Mouse (Mus musculus): ENCODE data around the gene Lrrc58. TPM values are rescaled to one million over a fixed set of nuclear protein-coding genes. Genes with fewer than 3 reads are reported as not detected.

Lrrc58 gene
- total and polyA plus RNA-seq, 2 experiments from 2014 or later, result 24.2 to 57.6 TPM

GRCm38 (mm10) chr16:37926087-37926486 lies 57.9 kb downstream of the Lrrc58 start:
- Histone ChIP-seq H3K4me3 (ENCODE audit: low read depth, low read length) (no peak overlapping the region), H3K27ac (ENCODE audit: low read depth) (no peak overlapping the region), H3K4me2 (ENCODE audit: low read depth, low read length) (no peak overlapping the region; the same call in 1 of the 2 replicates), H3K4me1 (ENCODE audit: control insufficient read depth, insufficient read depth) (no peaks in the 10 kb centered on the region), H3K36me3 (replicated peaks; ENCODE audit: control insufficient read depth, insufficient read depth, low read length) (no peaks in the 10 kb centered on the region), H3K9ac (replicated peaks; ENCODE audit: low read depth, low read length) (no peak overlapping the region), H3K9me3 (replicated peaks; ENCODE audit: control insufficient read depth, low read length) (no peaks in the 10 kb centered on the region), H3K27me3 (ENCODE audit: control insufficient read depth, insufficient read depth, low read length) (no peaks in the 10 kb centered on the region)
- no peak for ATAC-seq (ENCODE audit: insufficient read depth, low read depth)
- 27% methylated on average over 7 of the region's 7 CpGs for WGBS
- no peak for DNase-seq (ENCODE audit: low spot score)
- TF ChIP-seq EP300 (IDR thresholded peaks at IDR 0.05; ENCODE audit: low read depth), result no peak
- TF ChIP-seq CTCF (IDR thresholded peaks at IDR 0.05; ENCODE audit: low read depth), result no peak

DNA sequence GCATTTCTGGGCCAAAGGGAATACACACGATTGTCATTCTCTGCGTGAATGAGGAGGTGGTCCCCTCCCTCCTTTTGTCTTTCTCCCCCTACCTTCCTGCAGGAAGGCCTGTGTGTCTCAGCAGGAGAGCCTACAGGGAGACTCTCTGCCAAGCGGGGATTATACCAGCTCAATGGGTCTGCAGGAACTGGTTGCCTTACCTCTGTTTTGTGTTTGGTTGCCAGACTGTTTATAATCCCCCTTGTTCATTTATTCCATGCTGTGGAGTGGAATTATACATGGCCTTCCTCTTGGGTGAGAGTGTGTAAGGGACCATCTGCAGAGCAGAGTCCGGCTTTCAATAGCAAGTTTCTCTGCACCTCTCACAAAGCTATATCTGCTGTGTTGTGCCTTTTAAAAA lies 58.9 kb downstream of the Lrrc58 start:
- no peak overlapping the region for H3K27ac ChIP-seq (ENCODE audit: low read depth)
- TF ChIP-seq EP300 (IDR thresholded peaks at IDR 0.05; ENCODE audit: low read depth) (no peak), CTCF (IDR thresholded peaks at IDR 0.05; ENCODE audit: low read depth) (no peak)
- no peak for DNase-seq (ENCODE audit: low spot score)
- ATAC-seq (ENCODE audit: insufficient read depth, low read depth), result no peak
- H3K36me3 ChIP-seq (replicated peaks; ENCODE audit: control insufficient read depth, insufficient read depth, low read length), result no peaks in the 10 kb centered on the region
- H3K4me3 ChIP-seq (ENCODE audit: low read depth, low read length), result no peak overlapping the region
- 65% methylated on average over 4 of the region's 4 CpGs for WGBS
- no peaks in the 10 kb centered on the region for H3K27me3 ChIP-seq (ENCODE audit: control insufficient read depth, insufficient read depth, low read length)
- no peaks in the 10 kb centered on the region for H3K4me1 ChIP-seq (ENCODE audit: control insufficient read depth, insufficient read depth)
- H3K9me3 ChIP-seq (replicated peaks; ENCODE audit: control insufficient read depth, low read length), result 0 out of 2 replicates have a peak, but pooled peaks cover under 1% of the 10 kb centered on the region
- H3K9ac ChIP-seq (replicated peaks; ENCODE audit: low read depth, low read length), result no peak overlapping the region
- no peak overlapping the region for H3K4me2 ChIP-seq (ENCODE audit: low read depth, low read length)

- Histone ChIP-seq H3K4me2 (ENCODE audit: low read depth, low read length) (no peak overlapping the region), H3K9me3 (replicated peaks; ENCODE audit: control insufficient read depth, low read length) (0 out of 2 replicates have a peak, but pooled peaks cover 4% of the 10 kb centered on the region), H3K4me3 (ENCODE audit: low read depth, low read length) (no peak overlapping the region), H3K27me3 (ENCODE audit: control insufficient read depth, insufficient read depth, low read length) (no peaks in the 10 kb centered on the region), H3K36me3 (replicated peaks; ENCODE audit: control insufficient read depth, insufficient read depth, low read length) (no peaks in the 10 kb centered on the region), H3K4me1 (ENCODE audit: control insufficient read depth, insufficient read depth) (no peaks in the 10 kb centered on the region), H3K27ac (ENCODE audit: low read depth) (no peak overlapping the region), H3K9ac (replicated peaks; ENCODE audit: low read depth, low read length) (no peak overlapping the region)
- DNase-seq (ENCODE audit: low spot score) (no peak), ATAC-seq (ENCODE audit: insufficient read depth, low read depth) (no peak)
- TF ChIP-seq EP300 (IDR thresholded peaks at IDR 0.05; ENCODE audit: low read depth) (no peak), CTCF (IDR thresholded peaks at IDR 0.05; ENCODE audit: low read depth) (no peak)
- 68% methylated on average over 2 of the region's 2 CpGs for WGBS
Measured at GRCm38 (mm10) chr16:37929006-37929405, 60.8 kb downstream of the Lrrc58 start.

- Histone ChIP-seq H3K36me3 (replicated peaks; ENCODE audit: control insufficient read depth, insufficient read depth, low read length) (no peaks in the 10 kb centered on the region), H3K4me3 (ENCODE audit: low read depth, low read length) (no peak overlapping the region), H3K4me1 (ENCODE audit: control insufficient read depth, insufficient read depth) (no peaks in the 10 kb centered on the region), H3K27ac (ENCODE audit: low read depth) (no peak overlapping the region), H3K27me3 (ENCODE audit: control insufficient read depth, insufficient read depth, low read length) (no peaks in the 10 kb centered on the region), H3K9me3 (replicated peaks; ENCODE audit: control insufficient read depth, low read length) (0 out of 2 replicates have a peak, but pooled peaks cover 4% of the 10 kb centered on the region), H3K9ac (replicated peaks; ENCODE audit: low read depth, low read length) (no peak overlapping the region), H3K4me2 (ENCODE audit: low read depth, low read length) (no peak overlapping the region)
- DNase-seq (ENCODE audit: low spot score), result no peak
- no peak for ATAC-seq (ENCODE audit: insufficient read depth, low read depth)
- WGBS, result 80% methylated on average over 2 of the region's 2 CpGs
- TF ChIP-seq EP300 (IDR thresholded peaks at IDR 0.05; ENCODE audit: low read depth) (no peak), CTCF (IDR thresholded peaks at IDR 0.05; ENCODE audit: low read depth) (no peak)
Measured at GRCm38 (mm10) chr16:37929626-37930025, 61.4 kb downstream of the Lrrc58 start.

DNA sequence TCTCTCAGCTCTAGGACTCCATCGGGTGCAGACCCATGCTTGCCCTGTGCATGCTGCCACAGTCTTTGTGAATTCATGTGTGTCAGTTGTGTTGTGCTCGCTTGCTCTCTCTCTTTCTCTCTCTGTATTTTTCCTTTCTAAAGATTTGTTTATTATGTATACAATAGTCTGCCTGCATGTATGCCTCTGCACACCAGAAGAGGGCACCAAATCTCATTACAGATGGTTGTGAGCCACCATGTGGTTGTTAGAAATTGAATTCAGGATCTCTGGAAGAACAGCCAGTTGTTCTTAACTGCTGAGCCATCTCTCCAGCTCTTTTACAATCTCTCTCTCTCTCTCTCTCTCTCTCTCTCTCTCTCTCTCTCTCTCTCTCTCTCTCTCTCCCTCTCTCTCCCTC lies 66.7 kb downstream of the Lrrc58 start:
- ATAC-seq (ENCODE audit: insufficient read depth, low read depth) (no peak), DNase-seq (ENCODE audit: low spot score) (no peak)
- Histone ChIP-seq H3K9me3 (replicated peaks; ENCODE audit: control insufficient read depth, low read length) (0 out of 2 replicates have a peak, but pooled peaks cover 4% of the 10 kb centered on the region), H3K27me3 (ENCODE audit: control insufficient read depth, insufficient read depth, low read length) (no peaks in the 10 kb centered on the region), H3K4me3 (ENCODE audit: low read depth, low read length) (no peak overlapping the region), H3K27ac (ENCODE audit: low read depth) (no peak overlapping the region), H3K36me3 (replicated peaks; ENCODE audit: control insufficient read depth, insufficient read depth, low read length) (no peaks in the 10 kb centered on the region), H3K9ac (replicated peaks; ENCODE audit: low read depth, low read length) (no peak overlapping the region), H3K4me2 (ENCODE audit: low read depth, low read length) (no peak overlapping the region), H3K4me1 (ENCODE audit: control insufficient read depth, insufficient read depth) (no peaks in the 10 kb centered on the region)
- TF ChIP-seq EP300 (IDR thresholded peaks at IDR 0.05; ENCODE audit: low read depth) (no peak), CTCF (IDR thresholded peaks at IDR 0.05; ENCODE audit: low read depth) (no peak)
- 86% methylated on average over 2 of the region's 2 CpGs for WGBS

DNA sequence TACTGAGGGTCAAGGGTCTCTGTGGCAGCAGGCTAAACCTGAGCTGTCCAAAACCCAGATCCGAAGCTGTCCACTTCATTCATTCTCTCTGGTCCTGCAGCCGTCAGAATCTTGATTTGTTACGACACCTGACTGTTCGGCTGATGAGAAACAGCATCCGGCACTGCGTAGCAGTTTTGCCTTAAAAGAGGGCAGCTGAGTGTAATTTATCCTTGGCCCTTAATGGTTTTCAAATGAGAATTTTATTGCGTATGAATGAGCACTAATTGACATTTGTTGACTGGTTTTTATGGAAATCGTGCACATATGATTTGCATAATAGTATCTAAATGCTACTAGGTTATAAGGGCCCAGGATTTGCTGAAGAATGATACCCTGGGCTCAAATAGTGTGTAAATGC lies 69.1 kb downstream of the Lrrc58 start:
- no peak overlapping the region for H3K4me3 ChIP-seq (ENCODE audit: low read depth, low read length)
- no peak for ATAC-seq (ENCODE audit: insufficient read depth, low read depth)
- no peaks in the 10 kb centered on the region for H3K4me1 ChIP-seq (ENCODE audit: control insufficient read depth, insufficient read depth)
- no peaks in the 10 kb centered on the region for H3K36me3 ChIP-seq (replicated peaks; ENCODE audit: control insufficient read depth, insufficient read depth, low read length)
- H3K9ac ChIP-seq (replicated peaks; ENCODE audit: low read depth, low read length), result no peak overlapping the region
- no peak for DNase-seq (ENCODE audit: low spot score)
- no peak overlapping the region for H3K4me2 ChIP-seq (ENCODE audit: low read depth, low read length)
- WGBS, result 84% methylated on average over 8 of the region's 8 CpGs
- 0 out of 2 replicates have a peak, but pooled peaks cover 2% of the 10 kb centered on the region for H3K9me3 ChIP-seq (replicated peaks; ENCODE audit: control insufficient read depth, low read length)
- TF ChIP-seq EP300 (IDR thresholded peaks at IDR 0.05; ENCODE audit: low read depth), result no peak
- TF ChIP-seq CTCF (IDR thresholded peaks at IDR 0.05; ENCODE audit: low read depth), result no peak
- no peak overlapping the region for H3K27ac ChIP-seq (ENCODE audit: low read depth)
- no peaks in the 10 kb centered on the region for H3K27me3 ChIP-seq (ENCODE audit: control insufficient read depth, insufficient read depth, low read length)

Other genes starting within 250 kb of the Lrrc58 start
- 98.7 and 107 TPM in 2 replicates for gene Ndufb4, start 213.9 kb upstream of the Lrrc58 start, total RNA-seq (2014; rRNA removed; ENCODE audit: low replicate concordance)
- 242 and 274 TPM in 2 replicates for gene Ndufb4, start 213.9 kb upstream of the Lrrc58 start, polyA plus RNA-seq (2015; fragmentation: Nextera tagmentation; extraction: Ambion mirVana)
- 289 and 316 TPM in 2 replicates for gene Fstl1, start 91.5 kb upstream of the Lrrc58 start, total RNA-seq (2014; rRNA removed; ENCODE audit: low replicate concordance)
- 271 and 272 TPM in 2 replicates for gene Fstl1, start 91.5 kb upstream of the Lrrc58 start, polyA plus RNA-seq (2015; fragmentation: Nextera tagmentation; extraction: Ambion mirVana)
- gene Gm36028, start 7.2 kb upstream of the Lrrc58 start, total RNA-seq (2014; rRNA removed; ENCODE audit: low replicate concordance), result 3.7 and 8.4 TPM in 2 replicates
- gene Gm36028, start 7.2 kb upstream of the Lrrc58 start, polyA plus RNA-seq (2015; fragmentation: Nextera tagmentation; extraction: Ambion mirVana), result 3.5 and 4.2 TPM in 2 replicates
- gene Gpr156, start 48.1 kb downstream of the Lrrc58 start, total RNA-seq (2014; rRNA removed; ENCODE audit: low replicate concordance), result 0.34 and 0.93 TPM in 2 replicates
- gene Gpr156, start 48.1 kb downstream of the Lrrc58 start, polyA plus RNA-seq (2015; fragmentation: Nextera tagmentation; extraction: Ambion mirVana), result 0.04 and 0.10 TPM in 2 replicates
- 37.4 and 40.8 TPM in 2 replicates for gene Gsk3b, start 220.6 kb downstream of the Lrrc58 start, total RNA-seq (2014; rRNA removed; ENCODE audit: low replicate concordance)
- gene Gsk3b, start 220.6 kb downstream of the Lrrc58 start, polyA plus RNA-seq (2015; fragmentation: Nextera tagmentation; extraction: Ambion mirVana), result 31.3 and 31.5 TPM in 2 replicates